Mouse (Mus musculus) inflammation-experienced regulatory T-cells, adult 6 months (primary cell): ENCODE data around the gene Fbp2. TPM values are rescaled to one million over a fixed set of nuclear protein-coding genes. Genes with fewer than 3 reads are reported as not detected.

Experiments
- ATAC-seq: one replicate; pipeline ENCODE4 v1.8.0; 2017
- polyA plus RNA-seq, 3 experiments: library from polyadenylated mRNA; unstranded; fragments of 100-300 nt; shearing (Covaris generic); gene quantifications; one replicate each; pipeline ENCODE4 v1.2.1; 2017

The Fbp2 gene
- not detected for polyA plus RNA-seq

GRCm38 (mm10) chr13:62857941-62858915 lies at the start of gene Fbp2:
Fbp2 (minus strand) TSS chr13:62858422.
- no peak for ATAC-seq

GRCm38 (mm10) chr13:62907527-62908162 lies 49.4 kb upstream of the Fbp2 start:
- no peak for ATAC-seq

DNA sequence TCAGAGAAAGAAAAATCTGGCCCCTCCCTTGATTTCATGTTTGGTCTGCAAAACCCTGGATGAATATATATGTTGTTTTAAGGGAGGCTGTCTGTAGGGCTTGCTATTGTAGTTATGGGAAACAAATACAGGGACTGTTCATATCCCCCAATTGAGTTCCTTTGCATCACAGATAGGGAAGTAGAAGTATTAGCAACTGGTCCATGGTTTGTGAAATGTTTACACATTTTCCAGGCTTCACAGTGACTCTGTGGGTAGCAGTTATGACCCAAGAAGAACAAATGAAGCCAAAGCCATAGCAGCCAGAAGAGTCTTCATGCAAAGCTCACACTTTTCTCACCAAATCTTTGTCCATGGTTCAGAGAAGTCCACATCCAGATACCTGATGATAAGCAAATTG lies 42.9 kb upstream of the Fbp2 start:
- ATAC-seq: no peak

DNA sequence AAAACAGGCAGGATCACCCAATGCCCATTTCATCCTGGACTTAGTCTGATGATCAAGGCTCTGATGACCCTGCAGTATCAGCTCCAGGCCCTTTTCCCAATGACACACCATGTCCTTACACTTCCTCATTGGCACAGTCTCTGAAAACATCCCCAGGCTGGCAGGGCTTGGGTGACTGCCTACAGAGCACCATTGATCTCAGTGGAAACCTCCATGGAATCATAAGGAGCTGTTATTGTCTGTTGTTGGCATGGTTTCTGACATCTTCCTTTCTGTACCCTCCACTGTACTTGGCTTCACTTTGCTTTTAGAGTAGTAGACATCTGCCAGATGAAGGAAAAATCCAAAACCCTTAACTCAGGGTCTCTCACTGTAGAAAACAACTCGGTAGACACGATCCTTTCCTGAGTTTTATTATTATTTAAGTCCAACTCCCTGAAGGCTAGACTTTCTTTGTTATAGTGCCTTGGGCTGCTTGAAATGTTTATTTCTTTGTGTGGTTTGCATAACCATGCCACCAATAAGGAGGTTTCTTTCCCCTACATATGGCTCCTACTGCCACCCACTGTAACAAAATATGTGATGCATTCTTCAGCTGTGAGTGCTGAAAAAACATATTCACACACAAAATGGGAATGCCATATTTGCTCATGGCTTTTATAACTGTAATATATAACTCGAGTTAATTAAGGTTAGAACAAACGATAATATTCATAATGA lies 39.9 kb upstream of the Fbp2 start:
- no peak for ATAC-seq

DNA sequence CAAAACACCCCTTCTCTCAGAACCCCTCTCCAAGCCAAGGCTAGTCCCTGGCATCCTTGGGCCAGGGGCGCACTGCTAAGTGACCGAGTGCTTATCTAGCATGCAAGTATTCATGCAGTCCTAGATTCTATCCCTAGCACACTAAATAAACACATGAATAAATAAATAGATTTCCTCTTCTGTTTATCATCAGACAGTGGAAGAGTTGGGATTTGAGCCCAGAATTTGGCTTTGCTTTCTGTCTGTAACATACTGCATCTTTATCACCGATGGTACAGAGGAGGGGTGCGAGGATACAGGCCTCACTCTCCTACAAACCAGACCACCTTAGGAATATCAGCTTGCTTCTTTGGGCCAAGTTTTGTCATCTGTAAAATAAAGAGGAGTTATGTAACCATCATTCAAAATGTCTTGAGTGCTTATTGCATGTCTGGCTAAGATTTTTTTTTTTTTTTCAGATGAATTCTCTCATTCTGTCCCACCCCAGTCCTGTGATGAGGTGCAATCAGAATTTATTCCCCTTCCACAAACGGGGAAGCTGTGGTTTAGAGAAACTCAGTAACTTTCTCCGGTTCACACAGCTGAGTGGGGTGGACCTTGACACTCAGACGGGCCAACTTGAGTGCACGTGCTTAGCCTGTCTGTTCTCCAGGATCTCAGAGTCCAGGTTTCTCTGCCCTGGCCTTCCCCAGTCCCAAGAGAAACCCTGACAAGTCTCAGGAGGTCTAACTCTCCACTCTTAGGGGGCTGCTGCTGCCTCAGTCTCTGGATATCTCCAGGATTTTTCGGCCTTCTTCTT lies 35.0 kb upstream of the Fbp2 start:
- no peak for ATAC-seq

DNA sequence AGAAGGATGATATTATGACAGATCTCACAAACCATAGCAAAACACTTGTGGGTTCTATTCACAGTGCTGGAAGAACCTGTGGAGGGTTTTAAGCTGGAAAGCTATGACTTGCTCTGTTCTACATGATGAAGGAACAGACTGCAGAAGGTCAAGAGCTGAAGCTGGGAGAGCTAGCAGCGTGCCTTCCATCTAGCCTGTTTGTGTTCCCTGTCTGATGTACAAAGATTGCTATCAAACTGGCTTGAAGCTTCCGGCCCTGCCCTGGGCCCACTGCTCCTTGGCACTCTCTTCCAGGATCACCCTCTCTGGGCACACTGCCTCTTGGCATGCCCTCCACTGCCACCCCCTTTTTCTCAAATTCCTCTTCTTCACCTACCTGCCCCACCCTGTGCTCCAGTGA lies 31.1 kb upstream of the Fbp2 start:
- no peak for ATAC-seq

GRCm38 (mm10) chr13:62887712-62888441 lies 29.7 kb upstream of the Fbp2 start, which contains the start of gene Fbp1:
Fbp1 (minus strand) TSS chr13:62888282.
- no peak for ATAC-seq

DNA sequence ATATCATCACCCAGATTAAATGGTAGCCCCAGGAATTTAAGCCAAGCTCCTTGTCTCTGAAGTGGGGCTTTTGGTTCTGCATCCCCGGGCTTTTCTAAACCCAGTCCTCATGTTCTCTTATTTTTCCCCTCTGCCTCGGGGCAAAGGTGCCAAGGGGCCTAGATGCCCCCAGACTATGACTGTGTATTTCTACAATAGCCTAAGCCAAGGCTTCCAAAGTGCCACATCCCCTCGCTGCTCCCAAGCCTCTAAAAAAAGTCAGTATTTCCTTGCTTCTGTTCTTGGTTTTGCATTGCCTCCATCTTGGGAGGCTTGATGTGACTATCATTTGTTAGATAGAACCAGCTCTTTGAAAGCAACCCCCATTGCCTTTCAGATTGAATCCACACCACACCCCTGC lies 26.3 kb upstream of the Fbp2 start:
- ATAC-seq: no peak

DNA sequence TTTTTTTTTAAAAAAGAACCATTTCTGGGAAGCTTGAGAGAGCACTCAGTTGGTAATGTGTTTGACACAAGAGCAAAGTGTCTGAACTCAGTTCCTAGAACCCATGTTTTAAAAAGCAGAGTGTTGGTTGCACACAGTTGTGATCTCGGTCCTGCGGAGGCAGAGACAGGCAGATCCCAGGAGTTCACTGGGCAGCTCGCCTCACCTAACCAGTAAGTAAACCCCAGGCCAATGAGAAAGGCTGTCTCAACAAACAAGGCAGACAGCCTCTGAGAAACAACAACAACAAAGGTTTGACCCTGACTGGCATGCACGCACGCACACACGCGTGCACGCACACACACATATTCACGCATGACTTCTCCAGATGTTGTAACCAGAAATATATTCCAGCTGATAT lies 25.7 kb upstream of the Fbp2 start:
- ATAC-seq: no peak

GRCm38 (mm10) chr13:62883436-62883835 lies 25.2 kb upstream of the Fbp2 start:
- no peak for ATAC-seq

GRCm38 (mm10) chr13:62882856-62883255 lies 24.6 kb upstream of the Fbp2 start:
- ATAC-seq: no peak

DNA sequence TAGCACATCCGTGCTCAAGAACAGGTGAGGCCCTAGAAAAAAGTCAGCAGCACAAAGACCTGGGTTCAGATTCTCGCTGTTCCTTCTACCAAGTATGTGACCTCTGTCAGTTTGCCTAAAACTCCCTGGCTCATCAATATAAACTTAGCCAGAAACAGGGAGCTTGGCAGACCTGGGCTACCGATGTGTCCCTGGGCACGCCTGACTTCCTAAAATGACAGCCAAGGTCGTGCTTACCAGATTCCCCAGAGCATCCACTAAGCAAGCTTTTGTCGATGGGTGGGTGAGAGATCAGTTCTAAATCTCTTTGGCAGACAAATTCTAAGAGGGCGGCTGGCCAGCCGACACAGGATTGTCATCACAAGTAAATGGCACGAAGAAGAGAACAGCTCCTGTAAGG lies 23.1 kb upstream of the Fbp2 start:
- no peak for ATAC-seq

DNA sequence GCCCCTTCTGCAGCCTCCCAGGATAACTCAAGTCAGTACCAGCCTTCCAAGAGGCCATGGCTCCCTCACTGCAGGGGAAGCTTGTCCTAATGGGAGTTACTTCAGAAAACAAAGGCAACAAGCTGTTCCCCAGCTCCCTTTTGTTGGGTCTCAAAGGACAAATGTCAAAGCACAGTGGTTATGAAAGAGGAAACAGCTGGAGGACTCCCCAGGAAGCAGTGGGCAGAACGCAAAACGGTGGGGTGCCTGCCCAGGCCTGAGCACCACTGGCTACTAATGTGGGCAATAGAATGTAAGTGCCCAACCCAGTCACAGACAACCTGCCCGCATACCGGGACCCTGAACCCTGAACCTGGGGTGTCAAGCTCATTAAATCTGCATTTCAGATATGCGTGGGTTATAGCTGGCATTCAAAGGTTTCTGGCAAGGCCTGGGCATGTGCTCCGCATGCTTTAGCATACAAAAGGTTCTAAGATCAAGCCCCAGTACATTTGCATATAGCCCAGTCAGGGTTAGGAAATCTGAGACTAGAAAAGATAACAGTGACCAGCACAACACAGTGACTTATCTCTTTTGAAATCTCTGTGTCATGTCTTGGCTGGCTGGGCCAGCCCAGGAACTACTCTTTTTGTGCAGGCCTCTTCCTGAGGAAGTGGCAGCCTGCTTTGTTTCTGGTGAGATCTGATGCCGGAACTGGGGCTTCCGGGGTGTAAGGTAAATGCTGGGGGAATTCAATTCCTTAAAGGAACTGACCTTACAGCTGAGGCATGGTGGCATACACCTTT lies 21.8 kb upstream of the Fbp2 start:
- ATAC-seq: peak; percentile 94

DNA sequence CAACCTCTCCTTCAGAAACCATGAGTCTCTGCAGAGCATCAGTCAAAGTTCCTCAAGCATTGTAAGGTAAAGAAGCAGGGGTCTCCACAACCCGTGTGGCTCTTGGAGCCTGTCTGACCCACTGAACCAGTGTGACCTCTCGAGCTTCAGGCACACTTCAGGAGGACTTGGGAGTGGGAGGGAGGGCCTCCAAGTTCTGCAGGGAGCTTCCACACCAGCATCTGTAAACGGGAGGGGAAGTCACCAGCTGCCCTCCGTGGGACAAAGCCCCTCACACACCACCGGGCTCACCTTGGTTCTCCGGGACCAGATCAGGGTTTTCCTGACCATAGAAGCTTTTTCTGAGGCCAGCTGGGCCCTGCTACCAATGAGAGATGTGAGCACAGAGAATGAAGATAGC lies 21.2 kb upstream of the Fbp2 start:
- ATAC-seq: no peak

DNA sequence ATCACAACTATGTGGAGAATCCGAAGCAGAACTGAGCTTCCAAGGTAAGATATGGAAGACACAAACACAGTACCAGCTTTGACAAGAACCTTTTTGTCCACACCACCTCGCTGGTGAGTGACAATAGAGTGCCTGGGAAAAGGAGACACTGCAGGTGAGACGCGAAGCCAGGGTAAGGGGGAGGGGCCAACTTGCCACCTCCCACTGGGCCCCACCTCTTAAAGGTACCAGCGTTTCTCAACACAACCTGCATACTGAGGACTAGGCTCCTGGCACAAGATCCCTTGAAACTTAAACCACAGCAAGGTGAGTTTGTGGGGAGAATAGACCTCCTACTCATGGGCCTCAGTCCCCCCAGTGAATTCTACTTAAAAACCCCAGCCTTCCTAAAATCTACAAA lies 19.0 kb upstream of the Fbp2 start:
- ATAC-seq: no peak

- ATAC-seq: no peak
Measured at GRCm38 (mm10) chr13:62876111-62876510, 17.9 kb upstream of the Fbp2 start.

DNA sequence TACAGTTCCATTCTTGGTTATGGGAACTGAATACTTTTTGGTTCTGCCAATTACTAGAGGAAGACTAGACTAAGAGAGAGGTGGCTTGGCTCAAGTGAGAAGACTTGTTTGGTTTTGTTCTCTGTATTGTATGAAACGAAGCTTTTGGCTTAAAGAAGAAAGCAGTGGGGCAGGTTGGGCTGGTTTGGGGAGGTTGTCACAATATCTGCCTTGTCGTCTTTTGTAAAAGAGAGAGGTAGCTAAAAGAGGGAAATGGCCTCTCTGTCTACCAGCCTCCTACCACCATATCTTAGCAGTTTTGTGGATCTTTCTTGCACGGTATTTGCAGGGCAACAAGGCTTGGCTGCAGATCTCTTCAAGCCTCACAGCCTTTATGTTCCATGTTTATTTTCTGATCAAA lies 14.0 kb upstream of the Fbp2 start:
- ATAC-seq: no peak

DNA sequence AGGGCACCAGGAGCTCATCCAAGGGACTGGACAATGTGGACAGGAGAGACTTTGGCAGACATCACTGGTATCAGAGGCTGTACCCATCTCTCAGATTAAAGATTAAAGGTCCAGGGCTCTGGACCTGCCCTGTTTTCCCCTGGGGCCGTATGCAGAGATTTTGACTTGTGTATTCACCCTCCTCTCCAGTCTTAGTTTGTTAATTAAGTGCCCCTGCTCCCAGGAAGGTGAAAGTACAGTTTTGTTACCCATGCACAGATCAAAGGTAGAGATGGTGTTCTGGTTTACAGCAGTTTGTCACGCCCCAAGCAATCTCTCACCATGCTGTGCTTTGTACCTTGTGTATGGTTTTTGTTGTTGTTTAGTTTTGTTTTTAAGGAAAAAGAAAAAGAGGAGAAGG lies 12.4 kb upstream of the Fbp2 start:
- no peak for ATAC-seq

DNA sequence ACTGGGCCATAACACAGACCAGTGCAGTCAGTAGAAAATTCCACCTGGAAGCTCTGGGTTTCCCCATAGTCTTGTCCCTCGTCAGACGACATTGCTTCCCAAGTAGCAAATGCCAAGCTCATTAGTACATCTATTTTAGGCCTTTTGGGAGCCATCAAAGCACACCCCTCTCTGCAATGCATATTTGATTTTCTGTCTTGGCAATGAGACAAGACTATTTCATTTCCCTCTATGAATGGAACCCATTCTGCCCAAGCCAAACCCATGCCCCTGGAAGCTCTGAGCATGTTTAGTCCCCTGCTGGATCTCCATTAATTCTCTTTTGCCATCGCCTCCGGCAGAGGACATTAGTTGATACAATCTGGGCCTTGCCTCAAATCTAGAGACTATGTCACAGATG lies 8.6 kb upstream of the Fbp2 start:
- no peak for ATAC-seq

DNA sequence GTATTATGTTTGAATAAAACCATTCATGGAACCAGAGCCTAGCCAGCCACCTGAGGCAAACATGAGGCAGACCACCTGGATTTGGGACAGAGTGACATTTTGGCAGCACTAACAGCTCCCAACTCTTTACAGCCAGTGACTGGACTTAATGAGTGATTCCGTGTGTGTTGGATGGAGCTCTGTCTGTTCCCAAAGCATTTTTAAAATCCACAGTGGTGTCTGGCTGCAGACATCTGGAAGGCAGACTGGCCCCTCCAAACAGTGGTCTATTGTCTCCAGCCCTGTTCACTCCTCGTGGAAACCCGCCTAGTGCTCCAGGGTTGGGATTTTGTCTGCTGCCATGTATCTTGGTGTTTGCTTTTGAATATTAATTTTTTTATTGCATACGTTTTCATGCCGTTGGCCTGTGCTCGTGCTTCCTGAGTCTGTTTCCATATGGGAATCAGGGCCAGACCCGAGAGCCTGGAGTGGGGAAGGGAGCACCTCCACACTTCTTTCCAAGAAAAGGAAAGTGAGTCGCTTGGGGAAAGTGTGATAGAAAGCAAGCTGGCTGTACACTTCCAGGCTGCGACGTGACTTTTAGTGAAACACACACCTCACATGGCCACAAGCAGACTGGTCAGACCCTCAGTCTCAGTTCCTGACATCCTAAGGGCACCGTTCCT lies 7.6 kb upstream of the Fbp2 start:
- ATAC-seq: no peak
